Mouse (Mus musculus) frontal cortex, postnatal 25 days (tissue): ENCODE results near the gene Tmem38b.
A peak's percentile ranks its signal among the peaks of the same experiment; 100 is the strongest.

Source experiments
- DNase-seq, 2 experiments: peaks; one replicate each; pipeline ENCODE4 v3.0.0; 2022; ENCODE audit warnings: low spot score in 2 of 2

Gene Tmem38b

GRCm38 (mm10) chr4:53884351-53885245 is 58.8 kb downstream of the Tmem38b start:
- DNase-seq, result peak; percentile 14 to 43

GRCm38 (mm10) chr4:53886342-53887088 is 60.7 kb downstream of the Tmem38b start:
- no peak for DNase-seq

- no peak for DNase-seq
Measured at GRCm38 (mm10) chr4:53895335-53895734, 69.5 kb downstream of the Tmem38b start.

GRCm38 (mm10) chr4:53896150-53896833 is 70.4 kb downstream of the Tmem38b start:
- DNase-seq, result no peak

GRCm38 (mm10) chr4:53900386-53900971 is 74.6 kb downstream of the Tmem38b start:
- DNase-seq, result no peak

- DNase-seq, result no peak
Measured at GRCm38 (mm10) chr4:53904335-53904734, 78.5 kb downstream of the Tmem38b start.

GRCm38 (mm10) chr4:53905537-53905936 is 79.7 kb downstream of the Tmem38b start:
- DNase-seq, result no peak

GRCm38 (mm10) chr4:53907071-53907470 is 81.2 kb downstream of the Tmem38b start:
- DNase-seq, result no peak
